Mouse (Mus musculus) A20 (cell line): ENCODE measurements around the gene Ccdc188.

Experiments
- DNase-seq: peaks from one replicate; pipeline ENCODE4 v3.0.0-alpha.2; 2011; ENCODE audit warnings: low read depth, low spot score

Gene Ccdc188

DNA sequence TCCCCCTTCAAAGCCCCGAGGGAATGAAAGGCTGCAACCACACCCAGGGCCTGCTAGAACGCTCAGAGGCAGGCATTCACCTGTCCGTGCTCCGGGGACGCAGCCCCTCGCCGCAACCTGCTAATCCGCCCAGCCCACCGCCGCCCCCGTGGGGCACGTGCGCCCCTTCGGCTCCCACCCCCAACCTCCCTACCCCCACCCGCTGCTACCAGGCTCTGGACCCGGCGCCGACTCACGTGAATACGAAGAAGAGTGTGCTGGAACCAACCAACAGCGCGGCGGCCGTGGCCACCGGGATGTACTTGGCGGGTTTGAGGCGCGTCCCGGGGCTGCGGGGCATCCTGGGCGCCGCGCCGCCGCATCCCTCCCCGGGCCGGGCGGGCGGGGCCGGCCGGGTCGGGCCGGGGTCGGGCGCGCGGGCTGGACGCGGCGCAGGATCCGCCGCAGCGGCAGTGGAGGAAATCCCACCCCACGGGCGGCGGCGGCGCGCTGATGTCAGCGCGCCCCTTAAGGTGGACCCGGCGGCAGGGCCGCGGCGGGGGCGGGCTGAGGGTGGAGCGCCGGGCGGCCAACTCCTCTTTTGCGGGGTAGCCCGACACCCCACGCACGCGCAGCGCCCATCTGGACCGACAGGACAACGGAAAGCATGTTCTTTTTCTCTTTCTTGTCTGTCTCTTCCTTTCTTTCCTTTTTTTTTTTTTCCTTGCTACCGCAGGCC is 17.2 kb downstream of the Ccdc188 start, which contains the start of gene Zdhhc8:
Gene Zdhhc8, minus strand, starts transcription at position 466 of the 718 bp plus-strand sequence.
- peak; percentile 77 for DNase-seq

DNA sequence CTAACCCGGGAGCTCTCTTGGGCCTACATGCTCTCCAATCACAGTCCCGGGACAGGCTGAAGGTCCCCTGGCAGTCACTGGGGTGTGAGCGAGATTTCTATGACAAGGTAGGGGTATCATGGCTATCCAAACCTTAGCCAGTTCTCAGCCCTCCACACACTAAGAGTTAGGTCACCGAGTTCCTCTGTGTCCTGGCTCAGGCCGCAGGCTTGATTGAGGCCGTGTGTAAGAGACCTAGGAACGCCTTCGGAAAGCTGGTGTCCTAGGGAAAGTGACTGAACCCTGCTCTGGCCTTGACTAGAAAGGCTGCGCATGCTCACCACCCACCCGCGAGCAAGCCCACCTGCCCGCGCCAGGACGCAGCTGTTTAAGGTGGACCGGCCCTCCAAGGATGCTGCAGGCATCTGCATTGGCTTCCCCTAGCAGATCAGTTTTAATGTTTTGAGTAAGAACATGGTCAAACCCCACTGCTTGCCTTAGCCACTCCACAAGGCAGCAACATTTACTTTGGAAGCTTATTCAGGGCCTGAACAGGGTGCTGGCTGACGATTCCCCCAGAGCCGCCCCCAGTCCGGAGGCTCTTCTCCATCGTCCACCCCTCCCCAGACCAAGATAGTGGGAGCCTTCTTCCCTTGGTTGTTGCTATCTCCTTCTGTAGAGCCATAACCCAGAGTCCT is 17.8 kb downstream of the Ccdc188 start:
- peak; percentile 70 for DNase-seq

DNA sequence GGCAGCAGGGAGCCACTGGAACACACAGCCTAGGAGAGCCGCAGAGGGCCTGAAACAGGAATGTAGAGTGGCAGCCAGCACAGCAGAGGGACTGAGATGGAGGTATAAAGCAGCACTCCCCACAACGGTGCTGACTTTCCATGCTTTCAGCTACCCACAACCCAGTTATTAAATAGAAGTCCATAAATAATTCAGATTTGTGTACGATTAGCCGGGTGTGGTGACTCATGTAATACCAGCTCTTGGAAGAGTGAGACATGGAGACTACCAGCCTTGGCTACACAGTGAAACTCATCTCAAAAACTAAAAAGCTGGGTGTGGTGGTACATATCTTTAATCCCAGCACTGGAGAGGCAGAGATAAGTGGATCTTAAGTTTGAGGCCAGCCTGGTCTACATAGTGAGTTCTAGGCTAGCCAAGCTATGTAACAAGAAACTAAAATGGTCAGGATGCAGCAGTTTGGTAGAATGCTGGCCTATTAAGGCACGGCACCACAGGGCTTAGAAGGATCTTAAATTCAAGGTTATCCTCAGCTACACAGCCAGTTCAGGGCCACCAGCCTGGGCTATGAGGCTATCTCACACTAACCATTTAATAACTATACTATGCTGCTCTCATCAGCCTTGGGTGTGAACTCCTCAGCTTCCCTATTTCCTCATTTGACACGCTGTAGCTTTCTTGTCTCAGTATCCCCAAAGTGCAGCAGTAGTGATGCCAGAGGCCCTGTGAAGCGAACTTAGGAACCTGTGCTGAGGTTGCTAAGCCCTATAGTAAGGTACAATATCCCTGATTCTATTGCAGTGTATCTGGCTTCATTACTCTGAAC is 19.2 kb downstream of the Ccdc188 start:
- peak; percentile 16 for DNase-seq

DNA sequence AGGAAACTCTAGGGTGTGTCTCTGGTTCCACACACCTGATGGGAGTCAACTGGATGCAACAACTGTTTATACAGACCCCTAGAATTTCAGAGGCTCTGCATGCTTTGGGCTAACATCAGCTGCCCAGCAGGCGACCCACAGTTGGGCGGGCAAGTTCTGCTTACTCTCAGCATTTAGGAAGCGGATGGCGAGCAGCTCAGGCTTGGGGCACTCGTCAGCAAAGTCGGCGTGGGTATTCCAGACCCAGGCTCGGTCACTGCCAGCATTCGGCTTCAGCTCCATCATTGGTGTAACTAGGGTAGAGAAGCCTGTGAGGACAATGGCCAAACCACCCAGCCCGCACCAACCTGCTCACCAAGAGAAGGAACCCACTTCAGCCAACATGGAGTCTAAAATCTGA is 23.9 kb downstream of the Ccdc188 start:
- no peak for DNase-seq

DNA sequence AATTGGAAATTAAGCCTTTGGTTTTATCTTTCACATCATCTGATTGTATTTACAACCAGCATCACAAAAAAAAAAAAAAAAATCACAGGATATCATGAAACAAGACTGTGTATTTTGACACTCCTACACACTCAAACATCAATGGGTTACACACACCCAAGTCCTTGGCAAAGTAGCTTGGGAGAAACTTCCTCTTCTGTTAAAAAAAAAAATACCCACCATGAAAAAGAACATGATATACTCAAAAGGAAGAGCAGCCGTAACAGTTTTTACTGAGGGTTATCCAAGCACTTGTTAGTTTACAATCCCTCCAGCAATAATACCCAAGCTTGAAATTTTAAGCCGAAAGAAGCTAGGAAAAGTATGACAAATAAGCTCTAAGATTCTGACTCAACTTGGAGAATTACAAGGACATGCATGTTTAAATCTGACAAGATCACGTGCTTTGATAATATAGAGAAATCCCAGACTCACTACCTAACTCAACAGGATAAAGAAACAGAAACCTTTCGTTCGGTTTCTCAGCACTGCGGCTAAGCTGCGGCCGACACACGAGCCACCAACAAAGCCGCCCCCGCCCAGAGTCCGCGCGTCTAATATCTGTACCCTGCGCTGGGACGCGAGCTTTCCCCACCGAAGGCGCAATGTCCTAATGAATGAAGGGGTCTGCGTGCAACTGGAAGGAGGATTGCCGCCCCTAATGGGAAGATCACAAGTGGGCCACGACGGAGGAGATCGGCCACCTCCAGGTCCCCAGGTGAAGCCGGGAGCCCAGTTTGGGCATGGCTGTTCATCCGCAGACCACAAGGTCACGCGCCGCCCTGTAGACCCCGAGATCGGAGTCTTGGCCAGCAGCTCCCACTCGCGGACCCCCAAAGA is 30.1 kb downstream of the Ccdc188 start:
- no peak for DNase-seq

DNA sequence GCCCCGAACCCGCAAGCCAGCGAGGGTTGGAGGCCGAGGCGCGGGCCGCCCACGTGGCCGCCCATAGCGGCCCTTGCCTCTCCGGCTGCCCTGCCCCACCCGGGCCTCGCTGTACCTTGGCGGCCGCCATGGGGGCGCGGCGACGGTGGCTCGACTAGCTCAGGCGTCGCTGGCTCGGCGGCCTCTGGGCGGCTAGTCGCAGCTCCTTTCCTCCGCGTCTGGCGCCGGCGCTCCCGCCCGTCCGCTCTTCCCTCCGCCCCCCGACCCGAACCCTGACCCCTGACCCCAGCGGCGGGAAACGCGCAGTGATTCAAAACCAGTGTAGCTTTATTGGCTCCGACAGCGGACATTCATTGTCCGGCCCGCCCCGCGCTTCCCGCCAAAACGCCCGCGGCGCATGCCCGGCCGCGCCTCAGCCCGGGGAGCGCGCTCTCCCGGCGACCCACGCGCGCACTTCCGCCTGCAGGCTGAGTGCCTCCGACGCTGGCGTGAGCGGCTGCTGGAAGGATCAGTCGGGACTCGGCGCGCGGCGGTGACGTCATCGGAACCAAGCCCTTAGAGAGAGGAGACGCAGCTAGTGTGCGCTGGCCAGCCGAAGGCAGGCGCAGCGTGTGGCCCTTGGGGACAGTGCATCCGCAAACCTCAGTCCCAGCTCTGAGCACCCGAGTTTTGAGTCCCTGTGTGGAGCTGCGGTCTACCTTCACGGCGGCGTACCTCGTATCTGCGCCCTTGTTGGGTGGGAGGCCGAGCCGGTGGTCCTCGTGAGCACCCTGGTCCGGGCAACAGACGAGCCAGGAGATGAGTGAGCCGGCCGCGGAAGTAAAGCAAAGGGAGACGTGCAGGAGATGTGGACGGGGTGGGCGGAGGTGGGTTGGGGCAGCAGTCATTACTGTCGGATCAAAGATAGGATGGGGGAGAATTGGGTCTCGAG is 31.0 kb downstream of the Ccdc188 start, which contains the start of the genes Trmt2a and Ranbp1:
Gene Trmt2a, plus strand, starts transcription at position 247 of the 931 bp plus-strand sequence.
Gene Ranbp1, minus strand, starts transcription at position 300 of the 931 bp plus-strand sequence.
- peak; percentile 100 for DNase-seq

DNA sequence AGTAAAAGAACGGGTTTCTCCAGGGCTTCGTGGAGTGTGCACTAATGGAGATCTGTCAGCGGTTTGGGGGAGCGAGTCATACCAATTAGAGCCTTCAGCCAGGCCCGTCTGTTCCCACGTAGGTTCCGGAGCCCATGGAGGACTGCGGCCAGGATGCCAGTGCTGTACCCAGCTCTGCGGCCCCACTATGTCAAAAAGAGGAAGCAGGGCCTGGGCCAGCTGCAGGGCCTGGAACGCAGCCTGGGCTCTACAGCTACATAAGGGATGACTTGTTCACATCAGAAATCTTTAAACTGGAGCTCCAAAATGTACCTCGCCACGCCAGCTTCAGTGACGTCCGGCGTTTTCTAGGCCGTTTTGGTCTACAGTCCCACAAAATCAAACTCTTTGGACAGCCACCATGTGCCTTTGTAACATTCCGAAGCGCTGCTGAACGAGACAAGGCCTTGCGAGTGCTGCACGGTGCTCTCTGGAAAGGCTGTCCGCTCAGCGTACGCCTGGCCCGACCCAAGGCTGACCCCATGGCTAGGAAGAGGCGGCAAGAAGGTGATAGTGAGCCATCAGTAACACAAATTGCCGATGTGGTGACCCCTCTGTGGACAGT is 31.8 kb downstream of the Ccdc188 start:
- peak; percentile 90 for DNase-seq

DNA sequence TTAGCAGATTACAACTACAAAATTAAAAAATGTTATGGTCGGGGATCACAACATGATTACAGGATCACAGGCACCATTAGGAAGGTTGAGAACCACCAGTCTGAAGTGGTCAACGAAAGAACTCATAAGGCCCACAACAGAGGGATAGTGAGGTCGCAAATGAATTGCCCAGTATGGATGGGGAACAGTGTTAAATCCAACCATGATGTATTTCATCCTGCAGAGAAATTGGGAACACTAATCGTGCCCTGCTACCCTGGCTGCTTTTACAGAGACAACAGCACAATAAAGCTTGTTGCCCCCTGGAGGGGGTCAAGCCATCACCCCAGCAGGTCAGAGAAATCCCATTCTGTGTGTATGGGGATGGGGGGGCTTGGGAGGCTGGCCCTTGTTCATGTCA is 32.6 kb downstream of the Ccdc188 start:
- DNase-seq = peak; percentile 18

DNA sequence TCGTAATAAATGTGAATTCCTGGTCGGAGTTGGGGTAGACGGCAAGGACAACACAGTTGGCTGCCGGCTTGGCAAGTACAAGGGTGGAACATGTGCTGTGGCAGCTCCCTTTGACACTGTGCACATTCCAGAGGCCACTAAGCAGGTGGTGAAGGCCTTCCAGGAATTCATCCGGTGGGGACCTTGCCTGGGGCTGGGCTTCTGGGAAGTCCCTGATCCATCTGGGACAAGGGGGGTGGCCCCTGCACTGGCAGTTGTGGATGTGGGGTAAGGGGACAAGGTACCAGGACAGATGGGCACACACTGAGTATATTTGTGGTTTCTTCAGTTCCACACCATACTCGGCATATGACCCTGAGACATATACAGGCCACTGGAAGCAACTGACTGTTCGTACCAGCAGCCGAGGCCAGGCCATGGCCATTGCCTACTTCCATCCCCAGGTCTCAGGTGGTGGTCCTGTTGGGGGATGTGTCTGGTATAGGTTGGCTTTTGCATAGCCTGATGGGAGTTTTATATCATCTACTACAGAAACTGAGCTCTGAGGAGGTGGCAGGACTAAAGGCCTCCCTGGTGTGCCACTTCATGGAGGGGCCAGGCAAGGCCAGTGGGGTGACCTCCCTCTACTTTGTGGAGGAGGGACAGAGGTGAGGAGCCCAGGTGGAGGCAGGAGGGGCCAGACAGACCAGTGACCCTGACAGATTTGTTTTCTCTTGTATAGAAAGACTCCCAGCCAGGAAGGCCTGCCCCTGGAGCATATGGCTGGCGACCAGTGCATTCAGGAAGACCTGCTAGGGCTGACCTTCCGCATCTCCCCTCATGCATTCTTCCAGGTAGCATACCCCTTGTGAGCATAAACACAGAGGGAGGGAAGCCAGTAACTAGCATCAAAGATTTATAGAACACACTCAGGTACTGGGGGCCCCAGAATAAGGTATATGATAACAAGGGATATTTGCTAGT is 33.4 kb downstream of the Ccdc188 start:
- DNase-seq = peak; percentile 12

DNA sequence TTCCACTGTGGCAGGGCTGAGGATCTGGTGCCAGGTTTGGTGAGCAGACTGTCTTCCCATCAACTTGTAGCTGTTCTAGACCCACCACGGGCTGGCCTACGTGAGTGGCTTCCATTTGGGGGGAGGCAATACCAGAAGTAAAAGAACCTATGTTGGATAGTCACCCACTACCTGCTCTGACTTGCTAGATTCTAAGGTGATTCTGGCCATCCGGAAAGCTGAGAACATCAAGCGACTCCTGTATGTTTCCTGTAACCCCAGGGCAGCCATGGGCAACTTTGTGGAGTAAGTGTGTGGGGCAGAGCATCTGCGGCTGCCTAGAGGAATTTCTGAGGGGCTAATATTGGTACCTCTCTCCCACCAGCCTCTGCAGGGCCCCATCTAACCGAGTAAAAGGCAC is 35.1 kb downstream of the Ccdc188 start:
- no peak for DNase-seq

DNA sequence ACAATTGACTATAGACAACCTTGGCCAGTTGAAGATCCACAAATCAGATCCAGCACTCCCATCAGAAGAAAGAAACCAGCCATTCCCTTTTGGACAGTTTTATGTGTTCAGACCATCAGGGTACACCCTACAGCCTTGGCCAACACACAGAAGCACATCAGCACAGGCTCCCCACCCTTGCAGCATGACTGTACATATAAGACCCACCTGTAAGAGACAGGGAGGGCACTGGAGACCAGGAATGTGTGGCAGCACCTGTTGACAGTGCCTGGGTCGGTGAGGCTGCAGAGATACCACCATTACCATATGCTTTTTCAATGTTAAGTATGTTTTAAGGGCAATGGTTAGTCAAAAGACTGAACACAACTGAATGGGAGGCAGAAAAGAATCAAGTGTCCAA is 36.2 kb downstream of the Ccdc188 start:
- DNase-seq = peak; percentile 11

DNA sequence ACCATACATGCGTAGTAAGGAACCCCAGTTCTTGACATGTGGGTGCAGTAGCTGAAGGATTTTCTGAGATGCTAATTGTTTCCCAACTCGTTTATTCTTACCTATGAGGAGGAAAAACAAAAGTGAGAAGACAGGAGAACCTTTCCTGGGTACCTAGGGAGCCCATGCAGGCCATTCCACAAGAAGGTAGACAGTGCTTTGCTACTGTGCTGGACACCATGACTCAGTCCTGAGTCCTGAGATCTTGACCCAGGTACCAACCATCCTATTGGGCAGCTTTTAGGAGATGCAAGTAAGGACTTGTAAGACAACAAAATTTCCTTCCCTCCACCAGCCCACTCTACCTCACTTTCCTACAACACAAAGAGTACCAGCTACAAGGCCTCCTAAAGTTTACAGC is 40.5 kb downstream of the Ccdc188 start, which contains the start of gene Gm49776:
Gene Gm49776, minus strand, starts transcription at position 101 of the 400 bp plus-strand sequence.
- no peak for DNase-seq

DNA sequence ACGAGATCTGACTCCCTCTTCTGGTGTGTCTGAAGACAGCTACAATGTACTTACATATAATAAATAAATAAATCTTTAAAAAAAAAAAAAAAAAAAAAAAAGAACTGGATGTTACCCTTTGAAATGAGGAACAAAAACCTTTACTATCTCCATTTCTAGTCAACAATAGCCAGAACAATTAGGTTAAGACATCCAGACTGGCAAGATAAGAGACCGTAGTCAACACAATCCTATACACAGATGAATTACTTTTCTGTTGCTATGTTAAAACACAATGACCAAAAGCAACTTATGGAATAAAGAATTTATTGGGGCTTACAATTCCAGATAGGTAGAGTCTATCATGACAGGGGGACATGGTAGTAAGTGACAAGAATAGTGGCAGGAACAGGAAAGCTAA is 47.3 kb downstream of the Ccdc188 start:
- DNase-seq = no peak

DNA sequence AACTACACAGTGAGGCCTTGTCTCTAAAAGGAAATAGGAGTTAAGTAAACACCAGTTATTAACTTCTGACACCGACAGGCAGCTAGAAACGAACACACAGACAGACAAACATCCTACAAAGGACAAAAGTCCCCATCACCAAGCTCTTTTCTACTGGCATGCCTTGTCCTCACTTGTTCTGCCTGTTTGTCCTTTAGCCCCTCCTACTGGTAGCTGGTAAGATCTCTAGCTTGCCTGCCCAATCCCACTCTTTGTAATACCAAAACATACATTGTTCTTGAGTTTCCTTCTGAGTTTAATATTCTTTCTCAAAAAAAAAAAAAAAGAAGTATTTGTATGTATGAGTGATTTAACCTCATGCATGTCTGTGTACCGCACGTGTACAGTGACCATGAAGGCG is 50.5 kb downstream of the Ccdc188 start:
- DNase-seq = peak; percentile 44
